Mouse (Mus musculus): ENCODE data around the gene Cacna1a. TPM values are rescaled to one million over a fixed set of nuclear protein-coding genes. Genes with fewer than 3 reads are reported as not detected.

The Cacna1a gene
- total RNA-seq, 1 experiment: 27.4 TPM

DNA sequence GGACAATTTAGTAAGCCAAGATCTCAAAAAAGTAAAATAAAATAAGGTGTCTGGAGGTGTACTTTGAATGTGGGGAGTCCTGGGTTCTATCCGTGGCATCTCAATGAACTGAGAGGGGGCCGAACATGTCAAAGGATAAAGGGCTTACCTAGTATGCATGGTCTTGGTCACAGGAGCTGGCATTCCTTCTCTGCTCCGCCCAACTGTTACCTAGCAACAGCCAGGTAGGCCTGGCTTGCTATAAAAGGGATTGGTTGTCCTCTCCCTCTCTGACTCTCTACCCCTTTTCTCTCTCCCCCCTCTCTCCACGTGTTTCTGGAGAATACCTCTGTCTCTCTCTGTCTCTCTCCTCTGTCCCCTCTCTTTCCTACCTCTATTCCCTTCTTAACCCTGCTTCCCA lies 269.4 kb downstream of the Cacna1a start:
- TF ChIP-seq ZNF384 (IDR thresholded peaks at IDR 0.05; ENCODE audit: low read depth, low read length) (no peak), CHD2 (IDR thresholded peaks at IDR 0.05; ENCODE audit: low read depth, low read length) (no peak), HCFC1 (IDR thresholded peaks at IDR 0.05; ENCODE audit: borderline replicate concordance, insufficient read depth, low read length) (no peak), ZC3H11A (IDR thresholded peaks at IDR 0.05; ENCODE audit: borderline replicate concordance, low read depth, low read length) (no peak), MAFK (IDR thresholded peaks at IDR 0.05; ENCODE audit: insufficient read depth, low read depth, low read length) (no peak)
- Histone ChIP-seq H3K9ac (ENCODE audit: insufficient read depth, low read depth, low read length, poor library complexity, severe bottlenecking) (peak overlapping the region; percentile 89; the same call in 1 of the 2 replicates), H3K36me3 (ENCODE audit: control insufficient read depth, insufficient read depth, low read length, poor library complexity, severe bottlenecking) (peaks cover 9% of the 10 kb centered on the region), H3K27ac (ENCODE audit: insufficient read depth, low read depth, low read length, poor library complexity, severe bottlenecking) (peak overlapping the region; percentile 97; the same call in 1 of the 2 replicates), H3K4me3 (ENCODE audit: insufficient read depth in 1 of 2, low read depth in 1 of 2, low read length in 2 of 2, poor library complexity in 1 of 2, severe bottlenecking in 1 of 2) (peak overlapping the region; percentile 77 to 83), H3K9me3 (ENCODE audit: control insufficient read depth, insufficient read depth, low read depth, low read length) (no peaks in the 10 kb centered on the region), H3K4me1 (ENCODE audit: control insufficient read depth in 2 of 2, insufficient read depth in 2 of 2, low read length in 2 of 2, poor library complexity in 1 of 2) (peaks cover 9 to 14% of the 10 kb centered on the region in 2 experiments)
- no peak for DNase-seq (ENCODE audit: low read depth, low spot score)
- in situ Hi-C loops (cut with MboI; ENCODE audit: low sequenced_read_pairs in 2 of 2, unreplicated experiment in 2 of 2): no loop called here

DNA sequence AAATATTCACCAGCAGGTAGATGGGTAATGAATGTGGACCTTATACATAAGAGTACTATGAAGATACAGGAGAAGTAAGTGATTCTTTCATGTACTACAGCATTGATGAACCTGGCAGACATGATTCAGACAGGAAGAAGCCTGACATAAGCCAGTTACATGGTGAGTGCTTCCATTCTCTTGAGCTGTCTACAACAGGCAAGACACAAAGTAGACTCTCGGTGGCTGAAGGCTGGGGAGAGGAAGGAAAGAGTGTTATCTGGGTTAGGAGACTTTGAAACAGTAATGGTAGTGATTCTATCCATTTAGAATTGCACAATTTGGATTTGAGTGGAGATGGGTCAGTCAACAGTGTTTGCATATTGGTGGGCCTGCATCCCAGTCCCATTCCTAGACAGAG lies 270.7 kb downstream of the Cacna1a start:
- no peak overlapping the region; the same call in 1 of the 2 replicates for H3K9ac ChIP-seq (ENCODE audit: insufficient read depth, low read depth, low read length, poor library complexity, severe bottlenecking)
- TF ChIP-seq MAFK (IDR thresholded peaks at IDR 0.05; ENCODE audit: insufficient read depth, low read depth, low read length): no peak
- TF ChIP-seq CHD2 (IDR thresholded peaks at IDR 0.05; ENCODE audit: low read depth, low read length): no peak
- TF ChIP-seq HCFC1 (IDR thresholded peaks at IDR 0.05; ENCODE audit: borderline replicate concordance, insufficient read depth, low read length): no peak
- TF ChIP-seq ZC3H11A (IDR thresholded peaks at IDR 0.05; ENCODE audit: borderline replicate concordance, low read depth, low read length): no peak
- H3K36me3 ChIP-seq (ENCODE audit: control insufficient read depth, insufficient read depth, low read length, poor library complexity, severe bottlenecking): peaks cover 9% of the 10 kb centered on the region
- peak overlapping the region; percentile 93; the same call in 1 of the 2 replicates for H3K27ac ChIP-seq (ENCODE audit: insufficient read depth, low read depth, low read length, poor library complexity, severe bottlenecking)
- in situ Hi-C loops (cut with MboI; ENCODE audit: low sequenced_read_pairs in 2 of 2, unreplicated experiment in 2 of 2): no loop called here
- DNase-seq (ENCODE audit: low read depth, low spot score): no peak
- H3K9me3 ChIP-seq (ENCODE audit: control insufficient read depth, insufficient read depth, low read depth, low read length): no peaks in the 10 kb centered on the region
- peaks cover 11 to 14% of the 10 kb centered on the region in 2 experiments for H3K4me1 ChIP-seq (ENCODE audit: control insufficient read depth in 2 of 2, insufficient read depth in 2 of 2, low read length in 2 of 2, poor library complexity in 1 of 2)
- no peak overlapping the region for H3K4me3 ChIP-seq (ENCODE audit: insufficient read depth in 1 of 2, low read depth in 1 of 2, low read length in 2 of 2, poor library complexity in 1 of 2, severe bottlenecking in 1 of 2)

- Histone ChIP-seq H3K4me3 (ENCODE audit: insufficient read depth in 1 of 2, low read depth in 1 of 2, low read length in 2 of 2, poor library complexity in 1 of 2, severe bottlenecking in 1 of 2) (peak overlapping the region; percentile 76 to 89), H3K36me3 (ENCODE audit: control insufficient read depth, insufficient read depth, low read length, poor library complexity, severe bottlenecking) (peaks cover 9% of the 10 kb centered on the region), H3K9ac (ENCODE audit: insufficient read depth, low read depth, low read length, poor library complexity, severe bottlenecking) (peak overlapping the region; percentile 92), H3K27ac (ENCODE audit: insufficient read depth, low read depth, low read length, poor library complexity, severe bottlenecking) (peak overlapping the region; percentile 93), H3K4me1 (ENCODE audit: control insufficient read depth in 2 of 2, insufficient read depth in 2 of 2, low read length in 2 of 2, poor library complexity in 1 of 2) (peaks cover 10 to 11% of the 10 kb centered on the region in 2 experiments), H3K9me3 (ENCODE audit: control insufficient read depth, insufficient read depth, low read depth, low read length) (no peaks in the 10 kb centered on the region)
- in situ Hi-C loops (cut with MboI; ENCODE audit: low sequenced_read_pairs in 2 of 2, unreplicated experiment in 2 of 2): no loop called here
- DNase-seq (ENCODE audit: low read depth, low spot score): peak; percentile 90
- TF ChIP-seq ZNF384 (IDR thresholded peaks at IDR 0.05; ENCODE audit: low read depth, low read length) (no peak), MAFK (IDR thresholded peaks at IDR 0.05; ENCODE audit: insufficient read depth, low read depth, low read length) (no peak), CHD2 (IDR thresholded peaks at IDR 0.05; ENCODE audit: low read depth, low read length) (peak; percentile 57), HCFC1 (IDR thresholded peaks at IDR 0.05; ENCODE audit: borderline replicate concordance, insufficient read depth, low read length) (no peak), ZC3H11A (IDR thresholded peaks at IDR 0.05; ENCODE audit: borderline replicate concordance, low read depth, low read length) (no peak)
These were observed 271.9 kb downstream of the Cacna1a start for GRCm38 (mm10) chr8:84659936-84660818.

DNA sequence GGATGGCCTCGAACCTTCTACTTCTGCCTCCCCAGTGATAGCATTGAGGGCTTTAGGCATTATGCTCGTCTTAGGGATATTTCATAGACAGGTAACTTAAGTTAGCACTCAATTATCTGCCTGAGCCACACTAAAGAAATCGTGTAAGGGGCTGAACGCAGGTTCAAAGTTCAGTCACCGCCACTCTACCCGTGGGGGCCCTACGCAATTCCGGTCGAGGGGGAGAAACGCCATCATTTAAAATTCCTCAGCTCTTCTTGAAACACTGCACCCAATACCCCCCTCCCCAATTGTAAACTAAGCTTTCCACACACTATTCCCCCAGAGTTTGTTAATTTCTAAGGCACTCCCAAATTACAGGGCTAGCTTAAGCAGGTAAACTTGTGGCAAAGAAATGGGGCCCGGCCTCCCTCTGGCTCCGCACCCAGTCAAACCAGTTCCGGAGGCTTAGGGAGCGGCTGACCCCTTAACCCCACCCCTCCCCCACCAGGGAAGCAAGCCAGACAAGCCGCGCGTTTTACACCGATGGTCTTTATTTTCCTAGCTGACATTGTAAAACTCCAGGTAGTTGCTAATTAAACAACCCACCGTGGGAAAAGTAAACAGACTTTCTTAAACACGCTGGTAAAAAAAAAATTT lies 272.7 kb downstream of the Cacna1a start:
- TF ChIP-seq CHD2 (IDR thresholded peaks at IDR 0.05; ENCODE audit: low read depth, low read length) (peak; percentile 53; the same call in 1 of the 2 replicates), HCFC1 (IDR thresholded peaks at IDR 0.05; ENCODE audit: borderline replicate concordance, insufficient read depth, low read length) (no peak)
- Histone ChIP-seq H3K36me3 (ENCODE audit: control insufficient read depth, insufficient read depth, low read length, poor library complexity, severe bottlenecking) (peaks cover 9% of the 10 kb centered on the region), H3K9ac (ENCODE audit: insufficient read depth, low read depth, low read length, poor library complexity, severe bottlenecking) (peak overlapping the region; percentile 92), H3K4me1 (ENCODE audit: control insufficient read depth in 2 of 2, insufficient read depth in 2 of 2, low read length in 2 of 2, poor library complexity in 1 of 2) (peaks cover 9 to 11% of the 10 kb centered on the region in 2 experiments), H3K4me3 (ENCODE audit: insufficient read depth in 1 of 2, low read depth in 1 of 2, low read length in 2 of 2, poor library complexity in 1 of 2, severe bottlenecking in 1 of 2) (peak overlapping the region; percentile 76 to 89), H3K9me3 (ENCODE audit: control insufficient read depth, insufficient read depth, low read depth, low read length) (no peaks in the 10 kb centered on the region), H3K27ac (ENCODE audit: insufficient read depth, low read depth, low read length, poor library complexity, severe bottlenecking) (peak overlapping the region; percentile 93)
- in situ Hi-C loops (cut with MboI; ENCODE audit: low sequenced_read_pairs in 2 of 2, unreplicated experiment in 2 of 2): no loop called here
- DNase-seq (ENCODE audit: low read depth, low spot score): no peak

Data from ES-E14 (cell line).